Mouse (Mus musculus): ENCODE measurements at regions not wholly inside any gene's neighbourhood (a gene's known extent, or its start where the extent isn't known, plus 50 kb on each side); places are given as distances from the start of the nearest gene placed in this dataset.

DNA sequence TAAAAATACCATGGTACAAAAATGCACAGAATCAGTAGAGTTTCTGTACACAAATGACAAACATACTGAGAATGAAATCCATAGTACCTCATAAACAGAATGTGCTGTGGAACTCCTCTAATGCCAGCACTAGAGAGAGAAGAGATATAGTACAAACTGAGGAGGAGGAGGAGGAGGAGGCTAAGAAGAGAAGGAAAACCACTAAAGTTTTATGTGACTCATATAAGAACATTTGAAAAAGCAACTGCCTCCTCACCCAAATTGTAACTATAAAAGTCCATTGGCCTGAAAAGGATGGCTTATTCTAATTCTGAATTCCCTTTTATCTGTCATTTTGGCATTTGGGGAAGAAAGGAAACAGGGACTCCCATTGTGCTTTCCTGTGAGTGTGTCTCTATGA lies 567.7 kb downstream of the Actrt1 start:
- intact Hi-C loops (cut with DNase I) = no loop called here
- peak in 1 of 2 experiments; percentile 0 for DNase-seq (ENCODE audit: low spot score in 2 of 2)

Measured in left cerebral cortex, postnatal 14 days (tissue).